Mouse (Mus musculus) embryo, embryonic 11 days (tissue): ENCODE data around the gene Slc6a2.

Experiments used
- DNase-seq: peaks from one replicate; pipeline ENCODE4 v3.0.0-alpha.2; 2015

Slc6a2 gene

DNA sequence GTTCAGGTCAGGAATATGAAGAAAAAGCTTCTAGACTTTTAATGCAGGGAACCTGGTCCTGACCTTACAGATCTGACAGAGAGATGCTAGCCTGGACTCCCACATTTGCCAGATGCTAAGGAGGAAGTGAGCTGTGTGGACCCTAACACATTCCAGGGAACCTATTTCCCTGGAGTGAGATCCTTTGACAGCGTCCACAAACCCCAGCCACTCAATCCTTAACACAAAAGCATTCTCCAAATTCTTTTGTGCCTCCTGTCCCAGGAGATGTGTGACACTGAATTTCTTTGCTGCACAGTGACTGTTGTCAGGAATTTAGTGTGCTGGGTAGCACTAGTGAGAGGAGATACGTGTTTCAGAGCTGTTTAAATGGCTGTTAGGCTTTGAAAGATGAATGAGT is 79.0 kb downstream of the Slc6a2 start:
- DNase-seq: no peak

DNA sequence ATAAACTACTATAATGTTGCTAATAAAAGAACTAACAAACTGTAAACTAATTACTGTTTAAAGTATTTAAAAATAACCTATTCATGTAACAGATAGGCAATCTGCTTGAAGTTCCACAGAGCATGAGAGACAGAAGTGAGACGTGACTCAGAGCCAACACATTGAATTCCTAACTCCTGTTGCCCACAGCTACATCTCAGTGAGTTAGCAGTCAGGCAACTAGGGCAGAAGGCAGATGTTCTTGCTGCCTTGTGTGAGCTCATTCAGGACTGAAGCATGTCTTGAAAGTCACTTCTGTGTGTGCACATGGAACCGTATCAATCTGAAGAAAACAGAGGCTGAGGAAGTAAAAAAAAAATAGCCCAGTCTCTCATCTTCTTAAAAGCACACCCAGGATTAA is 80.4 kb downstream of the Slc6a2 start:
- DNase-seq: no peak

DNA sequence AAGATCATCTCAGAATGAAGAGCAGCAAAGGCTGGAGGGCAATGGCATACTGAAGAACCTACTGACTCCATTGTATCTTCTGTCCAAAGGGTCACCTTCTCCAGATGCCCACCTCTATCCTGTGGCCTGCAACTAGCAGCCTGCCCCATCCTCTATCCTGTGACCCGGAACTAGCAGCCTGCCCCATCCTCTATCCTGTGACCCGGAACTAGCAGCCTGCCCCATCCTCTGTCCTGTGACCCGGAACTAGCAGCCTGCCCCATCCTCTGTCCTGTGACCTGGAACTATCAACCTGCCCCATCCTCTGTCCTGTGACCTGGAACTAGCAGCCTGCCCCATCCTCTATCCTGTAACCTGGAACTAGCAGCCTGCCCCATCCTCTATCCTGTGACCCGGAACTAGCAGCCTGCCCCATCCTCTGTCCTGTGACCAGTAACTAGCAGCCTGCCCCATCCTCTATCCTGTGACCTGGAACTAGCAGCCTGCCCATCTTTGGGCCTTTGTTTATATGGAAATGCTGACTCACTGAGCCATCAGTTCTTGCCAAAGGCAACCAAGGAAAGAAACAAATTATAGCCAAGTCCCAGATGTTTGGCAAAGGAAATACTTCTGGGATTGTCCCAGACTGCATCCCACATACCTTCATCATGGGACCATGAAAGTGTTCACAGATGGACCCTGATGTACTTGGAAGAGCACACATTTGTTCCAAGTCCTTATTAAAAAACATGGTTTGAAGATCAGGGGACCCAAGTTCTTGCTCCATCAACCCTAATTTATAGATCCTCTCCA is 81.1 kb downstream of the Slc6a2 start:
- DNase-seq: no peak

DNA sequence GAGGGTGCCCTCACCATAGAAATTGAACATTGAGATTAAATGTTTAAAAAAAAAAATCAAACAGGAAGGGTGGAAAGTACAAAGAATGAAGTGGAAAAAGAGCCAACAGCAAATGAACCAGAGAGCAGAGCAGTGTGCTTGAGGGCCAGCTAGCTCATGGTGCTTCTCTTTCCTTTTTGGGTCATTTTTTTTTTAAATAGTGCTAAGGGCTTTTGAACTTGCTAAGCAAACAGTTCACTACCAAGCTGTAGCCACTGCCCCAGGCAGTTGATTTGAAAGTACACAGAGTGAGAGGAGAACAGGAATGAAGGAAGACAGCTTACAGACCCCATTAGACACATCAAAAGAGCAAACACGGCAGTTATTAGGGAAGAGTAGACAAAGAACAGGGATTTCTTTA is 83.2 kb downstream of the Slc6a2 start:
- DNase-seq: no peak

DNA sequence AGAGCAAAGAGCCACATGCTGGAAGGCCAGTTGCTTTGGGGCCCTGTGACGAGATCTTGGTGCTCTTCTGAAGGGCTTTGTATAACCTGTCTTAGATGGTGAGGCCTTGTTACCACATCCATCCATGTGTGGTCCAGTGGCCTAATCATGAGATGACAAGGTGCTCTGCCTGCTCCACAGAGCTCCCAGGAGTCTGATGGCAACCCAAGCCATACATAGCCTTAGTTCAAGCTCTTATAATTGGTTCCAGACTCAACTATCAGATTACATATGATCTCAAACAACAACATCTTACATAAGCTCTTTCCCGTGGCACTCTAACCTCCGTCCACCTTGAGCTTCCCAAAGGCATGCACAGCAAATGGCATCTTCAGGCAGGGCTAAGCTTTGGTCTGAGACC is 88.2 kb downstream of the Slc6a2 start, which contains the start of gene Ces1a:
TSS of gene Ces1a (minus strand) at position 101 of the 400 bp plus-strand sequence.
- DNase-seq: no peak

DNA sequence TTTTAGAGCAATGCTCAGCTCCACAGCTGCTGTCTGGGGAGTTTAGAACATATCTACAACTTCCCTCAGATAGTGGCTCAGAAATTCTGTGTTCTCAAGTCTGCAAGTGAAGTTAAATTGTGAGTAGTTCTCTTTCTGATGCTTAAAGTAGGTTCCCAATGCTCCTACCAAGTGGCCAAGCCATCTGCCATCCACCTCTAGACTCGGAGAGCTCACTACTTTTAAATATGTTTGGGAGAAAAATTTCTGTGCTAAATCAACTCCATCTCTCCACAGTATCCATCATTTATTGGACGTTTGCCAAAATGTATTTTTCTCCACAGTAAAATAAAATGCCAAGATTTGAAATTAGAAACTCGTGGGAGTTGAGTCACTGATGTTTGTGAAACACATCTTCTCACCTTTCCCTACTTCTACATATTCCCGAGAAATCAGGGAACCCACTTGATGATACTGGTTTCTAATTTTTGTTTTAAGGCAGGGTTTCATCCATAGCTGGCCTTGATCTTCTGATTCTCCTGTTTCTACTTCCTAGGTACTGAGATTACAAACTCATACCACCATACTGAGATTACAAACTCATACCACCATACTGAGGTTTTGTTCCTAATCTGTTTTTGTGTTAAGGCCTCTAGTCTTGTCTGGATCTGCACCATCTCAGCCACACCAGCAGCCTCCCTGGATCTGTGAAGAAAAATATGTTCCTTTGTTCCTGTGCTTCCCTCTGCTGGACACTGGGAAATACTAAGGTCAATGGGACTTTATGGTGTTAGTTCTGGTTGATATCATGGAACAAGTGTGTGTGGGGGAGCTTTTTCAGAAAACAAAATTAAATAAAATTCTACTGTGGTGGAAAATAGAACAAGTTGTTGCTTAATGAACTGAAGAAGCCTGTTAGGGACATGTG is 88.9 kb downstream of the Slc6a2 start:
- no peak for DNase-seq
